Mouse (Mus musculus) WW6 (cell line): ENCODE measurements around the gene Sbno2.

Experiments
- DNase-seq: peaks from one replicate; pipeline ENCODE4 v3.0.0-alpha.2; 2013; ENCODE audit warnings: low read depth, low spot score

Sbno2 gene

DNA sequence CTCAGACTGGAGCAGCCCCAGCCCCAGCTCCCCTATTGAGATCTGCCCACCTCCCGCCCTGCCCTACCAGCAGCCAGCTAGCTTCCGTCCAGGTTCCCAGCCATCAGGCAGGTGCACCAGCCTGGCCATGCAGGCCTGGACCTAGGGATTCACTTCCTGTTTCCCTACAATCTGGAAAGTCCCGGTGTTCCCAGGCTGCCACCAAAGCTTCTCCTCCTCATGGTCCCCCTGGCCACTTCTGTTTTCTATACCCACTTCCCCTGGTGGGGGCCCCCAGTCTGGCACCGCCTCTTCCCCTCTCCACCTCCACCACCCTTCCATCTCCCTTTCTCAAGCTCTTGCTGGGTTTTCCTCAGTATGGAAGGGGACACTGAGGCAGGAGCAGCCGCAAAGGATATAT, at the start of gene Sbno2:
Gene Sbno2 (minus strand): TSS at position 112 of the 400 bp plus-strand sequence.
- DNase-seq = no peak

- DNase-seq = no peak
These were observed 49.0 kb upstream of the Sbno2 start for GRCm38 (mm10) chr10:80154384-80154783.

DNA sequence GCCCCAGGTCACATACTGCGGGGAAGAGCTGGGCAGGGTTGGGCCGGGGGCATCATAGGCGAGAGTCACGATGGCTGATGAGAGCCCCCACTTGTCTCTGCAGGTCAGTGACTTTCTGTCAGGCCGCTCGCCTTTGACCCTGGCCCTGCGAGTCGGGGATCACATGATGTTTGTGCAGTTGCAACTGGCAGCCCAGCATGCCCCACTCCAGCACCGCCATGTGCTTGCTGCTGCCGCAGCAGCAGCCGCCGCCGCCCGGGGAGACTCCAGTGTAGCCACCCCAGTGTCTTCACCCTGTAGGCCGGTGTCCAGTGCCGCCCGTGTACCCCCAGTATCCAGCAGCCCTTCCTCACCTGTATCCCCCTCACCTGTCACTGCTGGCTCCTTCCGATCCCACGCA, 48.3 kb upstream of the Sbno2 start:
- DNase-seq = no peak

- DNase-seq = no peak
These were observed 47.5 kb upstream of the Sbno2 start for GRCm38 (mm10) chr10:80152873-80153260.

GRCm38 (mm10) chr10:80152071-80152872, 46.9 kb upstream of the Sbno2 start:
- DNase-seq = no peak

DNA sequence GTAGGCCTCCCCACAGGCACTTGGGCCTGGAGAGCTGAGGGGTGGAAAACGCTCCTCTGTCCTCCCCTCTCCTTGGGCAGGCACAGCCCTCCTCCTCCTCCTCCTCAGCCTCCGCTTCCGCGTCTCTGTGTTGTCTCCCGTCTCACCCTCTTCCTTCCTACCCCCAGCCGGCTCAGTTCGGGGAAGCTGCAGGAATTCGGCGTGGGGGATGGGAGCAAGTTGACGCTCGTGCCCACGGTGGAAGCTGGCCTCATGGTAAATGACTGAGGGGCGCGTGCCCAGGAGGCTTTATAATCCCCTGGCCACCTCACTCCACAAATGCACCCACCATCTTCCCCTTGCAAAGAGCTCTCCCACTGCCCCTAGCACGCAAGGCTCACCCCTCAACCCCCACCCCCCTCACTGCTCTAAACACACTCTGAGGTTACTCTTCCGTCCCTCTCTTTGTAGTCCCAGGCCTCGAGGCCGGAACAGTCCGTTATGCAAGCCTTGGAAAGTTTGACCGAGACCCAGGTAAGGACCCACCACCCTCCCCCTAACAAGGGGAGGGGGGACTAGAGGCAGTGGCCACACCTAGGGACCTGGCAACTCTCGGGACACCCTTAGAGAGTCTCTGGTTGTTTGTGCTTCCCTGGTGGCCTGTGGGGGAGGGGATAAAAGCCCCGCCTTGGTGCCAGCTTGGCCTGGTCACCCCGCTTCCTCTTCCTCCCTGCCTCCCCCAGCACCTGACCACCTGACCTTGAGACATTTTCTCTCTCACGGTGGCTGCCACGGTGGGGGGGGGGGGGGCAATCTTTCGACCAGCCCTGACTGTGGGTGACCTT, 46.1 kb upstream of the Sbno2 start:
- DNase-seq = no peak

GRCm38 (mm10) chr10:80150226-80151210, 45.1 kb upstream of the Sbno2 start:
- no peak for DNase-seq

DNA sequence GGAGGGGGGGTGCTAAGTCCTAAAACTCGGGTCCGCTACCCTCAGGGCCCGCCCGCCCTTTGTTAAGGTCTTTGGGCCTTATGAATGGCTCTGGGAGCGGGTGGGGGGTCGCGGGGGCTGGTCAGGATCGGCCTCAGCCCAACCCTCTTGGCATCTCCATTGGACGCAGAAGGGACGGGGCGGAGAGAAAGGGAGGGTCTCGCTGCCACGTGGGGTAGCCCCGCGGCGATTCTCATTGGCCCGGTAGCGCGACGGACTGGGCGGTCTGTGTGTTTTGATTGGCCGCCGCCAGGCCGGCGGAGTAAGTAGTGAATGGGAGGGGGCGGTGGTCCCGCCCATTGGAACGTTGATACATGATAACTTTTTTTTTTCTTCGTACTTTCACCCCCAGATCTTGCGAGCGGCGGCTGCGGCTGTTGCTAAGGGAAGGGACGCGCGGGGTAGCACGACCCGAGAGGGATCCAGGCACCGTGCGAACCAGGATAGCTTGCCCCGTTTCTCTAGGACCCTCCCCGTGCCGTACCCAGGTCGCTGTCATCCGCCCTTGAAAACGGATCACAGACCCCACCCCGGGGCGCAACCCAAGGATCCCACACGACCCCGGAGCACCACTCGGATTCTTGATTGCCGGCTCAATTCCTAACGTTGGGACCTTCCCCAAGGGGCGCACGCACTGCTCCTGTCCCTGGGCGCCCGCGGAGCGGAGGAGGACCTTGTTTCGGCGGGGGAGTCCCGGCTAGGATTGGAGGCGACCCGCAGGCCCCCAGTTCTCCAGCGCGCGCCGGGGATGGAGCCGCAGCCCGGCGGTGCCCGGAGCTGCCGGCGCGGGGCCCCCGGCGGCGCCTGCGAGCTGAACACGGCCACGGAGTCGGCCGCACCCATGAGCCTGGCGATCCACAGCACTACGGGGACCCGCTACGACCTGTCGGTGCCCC, 44.2 kb upstream of the Sbno2 start:
- peak; percentile 96 for DNase-seq

DNA sequence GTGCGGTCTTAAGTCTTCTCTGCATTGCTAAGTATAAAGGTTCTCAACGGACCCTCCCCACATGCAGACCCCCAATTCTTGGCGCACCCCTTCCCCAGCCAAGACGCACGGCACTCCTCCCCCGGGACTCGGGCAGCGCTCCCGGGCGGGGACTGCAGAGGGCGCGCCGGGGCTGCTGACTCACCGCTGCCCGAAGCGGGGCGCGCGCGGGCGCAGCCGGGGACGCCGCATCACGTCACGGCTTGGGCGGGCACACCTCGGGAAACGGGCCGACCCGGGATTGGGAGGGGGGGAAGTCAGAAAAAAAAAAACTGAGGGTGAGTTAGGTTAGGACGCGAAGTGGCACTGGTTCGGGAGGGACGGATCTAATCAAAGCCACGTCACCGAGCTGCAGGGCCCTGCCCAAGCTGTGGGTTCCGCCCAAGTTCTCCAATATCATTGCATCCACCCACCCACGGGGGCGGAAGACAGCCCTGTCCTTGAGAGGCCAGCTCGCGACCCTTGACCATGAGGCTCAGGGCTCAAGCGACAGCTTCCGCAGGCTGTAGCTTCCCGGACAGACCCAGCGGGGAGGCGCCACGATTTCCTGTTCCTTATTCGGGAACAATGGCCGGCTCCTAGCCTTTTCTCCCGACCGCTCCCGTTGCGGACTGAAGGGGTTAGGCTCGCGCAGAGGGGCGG, 43.4 kb upstream of the Sbno2 start:
- peak; percentile 83 for DNase-seq

- DNase-seq = no peak
These were observed 42.6 kb upstream of the Sbno2 start, which contains the start of gene Midn for GRCm38 (mm10) chr10:80147719-80148601. Gene Midn, plus strand, starts transcription at chr10:80148272.

- DNase-seq = no peak
These were observed 41.9 kb upstream of the Sbno2 start for GRCm38 (mm10) chr10:80147146-80147718.

GRCm38 (mm10) chr10:80146568-80147011, 41.2 kb upstream of the Sbno2 start:
- DNase-seq = no peak

DNA sequence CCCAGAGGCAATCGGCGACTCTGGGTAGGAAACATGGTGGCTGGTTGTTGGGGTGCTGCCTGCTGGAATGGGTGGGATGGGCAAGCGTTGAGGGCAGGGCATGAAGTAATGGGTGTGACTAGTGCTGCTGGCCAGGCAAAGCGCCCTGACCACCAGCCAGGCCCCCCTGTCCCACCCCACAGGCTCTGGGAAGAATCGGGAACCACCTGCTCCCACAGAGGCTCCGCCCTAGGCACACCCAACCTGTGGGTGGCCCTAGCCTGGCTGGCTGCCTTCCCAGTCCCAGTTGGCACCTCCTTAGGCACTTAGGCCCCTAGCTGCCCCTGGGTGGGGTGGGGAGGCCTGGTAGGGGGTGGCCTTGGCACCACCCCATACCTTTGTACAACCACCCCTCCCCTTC, 40.5 kb upstream of the Sbno2 start:
- no peak for DNase-seq

DNA sequence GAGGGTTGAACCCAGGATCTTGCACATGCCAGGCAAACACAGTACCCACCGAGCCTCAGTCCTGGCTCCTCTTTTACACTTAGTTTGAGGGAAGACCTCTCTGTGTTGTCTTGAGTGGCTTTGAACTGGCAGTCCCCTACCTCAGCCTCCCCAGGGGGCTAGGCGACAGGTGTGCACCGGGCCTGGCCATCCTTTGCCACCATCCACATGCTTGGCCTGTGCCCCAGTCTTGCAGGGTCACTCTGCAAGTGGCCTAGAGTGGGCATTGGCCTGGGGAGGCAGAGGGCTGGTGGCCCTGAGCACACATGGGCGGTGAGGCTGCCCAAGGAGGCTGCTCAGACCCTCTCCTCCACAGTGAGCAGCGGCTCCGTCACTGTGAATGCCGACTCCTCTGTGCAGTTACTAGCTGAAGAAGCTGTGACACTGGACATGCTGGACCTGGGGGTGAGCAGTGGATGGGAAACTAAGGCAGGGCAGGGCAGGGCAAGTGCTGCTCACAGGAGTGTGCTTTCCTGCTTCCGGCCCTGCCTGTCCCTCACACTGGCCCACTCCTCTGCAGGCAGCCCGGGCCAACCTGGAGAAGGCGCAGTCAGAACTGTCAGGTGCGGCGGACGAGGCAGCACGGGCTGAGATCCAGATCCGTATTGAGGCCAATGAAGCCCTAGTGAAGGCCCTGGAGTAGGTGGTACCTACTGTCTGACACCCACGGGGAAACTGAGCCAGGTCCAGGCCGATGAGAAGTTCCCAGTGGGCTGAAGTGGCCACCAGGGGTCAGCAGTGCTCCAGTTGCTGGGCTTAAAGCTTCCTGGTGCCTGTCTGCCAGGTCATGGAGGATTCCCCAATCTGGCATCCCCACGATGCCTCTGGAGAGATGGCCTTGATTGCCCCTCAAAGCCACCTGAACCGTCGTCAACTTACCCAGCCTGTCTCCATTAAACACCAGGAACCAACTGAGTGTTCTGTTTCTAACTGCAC, 39.8 kb upstream of the Sbno2 start:
- no peak for DNase-seq

DNA sequence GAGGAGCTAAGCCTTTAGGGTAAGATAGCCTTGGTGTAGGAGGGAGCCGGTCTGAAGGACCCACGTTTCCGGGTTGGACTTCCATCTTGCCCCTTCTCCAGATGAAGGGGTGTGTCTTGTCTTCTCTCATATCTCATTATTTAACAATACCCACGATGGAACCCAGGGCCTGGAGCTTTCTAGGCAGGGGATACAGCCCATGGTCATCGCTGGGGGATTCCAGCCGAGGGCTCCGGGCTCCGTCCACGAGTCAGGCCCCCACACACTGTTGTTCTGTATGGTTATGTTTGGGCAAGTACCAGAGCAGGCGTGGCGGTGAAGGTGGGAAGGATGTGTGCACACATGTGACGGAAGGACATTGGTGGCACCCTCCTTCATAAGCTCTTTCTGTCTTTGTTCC, 38.8 kb upstream of the Sbno2 start:
- no peak for DNase-seq

DNA sequence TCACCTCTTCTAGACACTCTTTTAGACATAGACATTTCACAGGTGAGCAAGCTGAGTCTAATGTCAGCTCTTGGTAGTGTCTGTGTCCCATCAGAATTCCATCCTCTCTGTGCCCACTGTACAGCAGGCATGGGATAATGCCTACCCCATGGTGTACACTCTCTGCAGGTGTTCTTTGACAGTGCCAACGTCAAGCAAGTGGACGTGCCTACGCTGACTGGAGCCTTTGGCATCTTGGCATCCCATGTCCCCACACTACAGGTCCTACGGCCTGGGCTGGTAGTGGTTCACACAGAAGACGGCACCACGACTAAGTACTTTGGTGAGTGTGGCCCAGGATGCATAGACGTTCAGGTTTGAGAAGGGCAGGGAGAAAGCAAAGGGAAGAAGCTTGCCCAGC, 38.3 kb upstream of the Sbno2 start:
- DNase-seq = no peak

- DNase-seq = no peak
These were observed 37.2 kb upstream of the Sbno2 start for GRCm38 (mm10) chr10:80142530-80142925.
